Mouse (Mus musculus): ENCODE measurements around the gene Atp6v1c2.

Gene Atp6v1c2

DNA sequence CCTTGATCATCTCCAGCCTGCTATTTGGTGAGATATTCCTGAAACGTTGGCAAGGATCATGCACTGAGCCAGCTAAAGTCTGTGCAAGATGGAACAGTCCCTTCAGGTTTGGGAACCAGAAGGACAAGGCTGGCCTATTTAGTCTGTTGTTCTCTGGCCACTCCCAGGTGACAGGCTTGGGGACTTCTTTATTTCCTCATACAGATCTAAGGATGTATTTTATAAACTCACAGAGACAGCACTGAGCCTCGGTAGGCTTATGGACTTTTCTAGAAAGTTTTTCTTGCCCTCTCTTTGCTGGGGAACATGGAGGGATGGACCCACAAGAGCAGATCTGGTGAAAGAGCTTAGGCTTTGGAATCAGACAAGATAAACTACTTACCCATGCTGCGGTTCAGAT is at the start of gene Atp6v1c2:
TSS of gene Atp6v1c2 (minus strand) at position 101 of the 400 bp plus-strand sequence.
- no peak for DNase-seq (ENCODE audit: extremely low read depth, insufficient read length, low spot score)

GRCm38 (mm10) chr12:17376521-17376920 is 47.4 kb upstream of the Atp6v1c2 start:
- DNase-seq (ENCODE audit: extremely low read depth, insufficient read length, low spot score): peak; percentile 26

DNA sequence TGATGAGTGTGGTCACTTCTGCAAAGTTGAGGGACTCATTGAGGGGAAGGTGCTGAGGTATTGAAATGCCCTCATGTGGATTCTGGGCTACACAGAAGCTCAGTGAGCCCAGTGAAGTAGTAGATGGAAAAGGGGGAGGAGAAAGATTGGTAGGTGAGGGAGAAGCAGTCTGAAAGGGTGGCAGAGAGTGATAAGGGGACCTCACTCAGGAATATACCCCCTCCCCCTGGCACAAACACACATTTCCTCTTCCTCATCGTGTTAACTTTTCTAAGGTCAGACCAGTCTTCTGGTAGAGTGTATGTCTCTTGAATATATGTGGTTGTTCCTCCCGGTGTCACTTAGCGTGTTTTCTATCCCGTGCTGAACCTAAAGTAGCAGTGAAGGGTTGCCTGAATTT is 46.1 kb upstream of the Atp6v1c2 start:
- DNase-seq (ENCODE audit: extremely low read depth, insufficient read length, low spot score): no peak

GRCm38 (mm10) chr12:17373470-17373975 is 44.4 kb upstream of the Atp6v1c2 start:
- no peak for DNase-seq (ENCODE audit: extremely low read depth, insufficient read length, low spot score)

DNA sequence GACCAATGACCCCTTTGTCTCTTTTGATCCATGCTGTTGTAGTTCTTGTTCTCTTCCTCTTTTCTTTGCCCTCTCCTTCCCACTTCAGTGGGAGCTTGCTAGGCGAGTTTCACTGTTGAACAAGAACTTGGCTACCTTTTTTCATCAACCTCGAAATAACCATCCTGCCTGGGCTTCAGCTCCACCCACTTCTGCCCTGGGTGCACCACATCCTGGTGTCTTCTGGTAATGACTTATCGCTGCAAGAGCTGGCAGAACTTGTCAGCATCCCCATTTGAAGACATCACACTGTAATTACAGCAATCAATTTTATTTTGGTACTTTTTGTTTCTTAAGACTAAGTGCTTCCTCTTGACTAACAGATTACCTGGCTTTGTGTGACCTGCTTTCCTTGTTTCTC is 43.5 kb upstream of the Atp6v1c2 start:
- no peak for DNase-seq (ENCODE audit: extremely low read depth, insufficient read length, low spot score)

GRCm38 (mm10) chr12:17371589-17372235 is 42.6 kb upstream of the Atp6v1c2 start:
- no peak for DNase-seq (ENCODE audit: extremely low read depth, insufficient read length, low spot score)

GRCm38 (mm10) chr12:17369551-17370325 is 40.6 kb upstream of the Atp6v1c2 start:
- DNase-seq (ENCODE audit: extremely low read depth, insufficient read length, low spot score): no peak

GRCm38 (mm10) chr12:17369111-17369510 is 40.0 kb upstream of the Atp6v1c2 start:
- DNase-seq (ENCODE audit: extremely low read depth, insufficient read length, low spot score): no peak

DNA sequence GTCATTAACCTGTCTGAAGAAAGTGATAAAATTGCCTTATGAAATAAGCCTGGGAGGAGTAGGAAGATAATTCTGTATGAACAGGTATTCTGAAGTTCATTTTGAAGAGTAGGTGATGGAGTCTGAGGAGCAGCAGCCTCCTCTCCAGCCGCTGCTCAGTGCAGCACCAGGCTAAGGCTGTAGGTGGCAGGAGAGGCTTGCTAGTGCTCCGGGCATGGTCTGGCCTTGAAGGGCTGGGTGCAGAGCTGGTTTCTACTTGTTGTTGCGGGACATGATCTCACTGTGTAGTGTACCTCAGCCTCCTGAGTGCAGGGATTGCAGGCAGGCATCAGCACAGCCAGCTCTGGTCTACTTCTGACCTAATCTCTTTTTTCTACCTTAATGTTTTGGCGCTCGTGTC is 37.8 kb upstream of the Atp6v1c2 start:
- DNase-seq (ENCODE audit: extremely low read depth, insufficient read length, low spot score): peak; percentile 22

DNA sequence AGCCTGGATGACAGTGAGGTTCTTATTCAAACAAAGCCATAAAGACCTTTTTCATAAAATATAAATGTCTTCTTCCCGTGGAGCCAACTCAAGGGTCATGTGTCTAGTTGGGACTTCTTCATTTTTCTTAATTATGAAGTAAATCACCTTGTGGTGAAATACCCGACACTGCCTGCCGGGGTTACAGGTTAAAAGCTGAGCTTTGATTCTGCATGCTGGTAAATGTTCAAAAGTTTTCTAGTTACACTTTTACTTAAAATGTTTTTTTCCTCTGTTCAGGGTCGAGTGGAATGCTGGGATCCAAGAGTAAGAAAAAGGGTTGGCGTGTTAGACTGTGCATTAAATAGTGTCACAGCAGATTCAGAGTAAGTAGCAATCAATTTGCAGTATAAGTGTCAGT is 33.2 kb upstream of the Atp6v1c2 start:
- no peak for DNase-seq (ENCODE audit: extremely low read depth, insufficient read length, low spot score)

- DNase-seq (ENCODE audit: extremely low read depth, insufficient read length, low spot score): no peak
Measured at GRCm38 (mm10) chr12:17360650-17361049, 31.5 kb upstream of the Atp6v1c2 start.

- DNase-seq (ENCODE audit: extremely low read depth, insufficient read length, low spot score): no peak
Measured at GRCm38 (mm10) chr12:17360104-17360503, 30.9 kb upstream of the Atp6v1c2 start.

DNA sequence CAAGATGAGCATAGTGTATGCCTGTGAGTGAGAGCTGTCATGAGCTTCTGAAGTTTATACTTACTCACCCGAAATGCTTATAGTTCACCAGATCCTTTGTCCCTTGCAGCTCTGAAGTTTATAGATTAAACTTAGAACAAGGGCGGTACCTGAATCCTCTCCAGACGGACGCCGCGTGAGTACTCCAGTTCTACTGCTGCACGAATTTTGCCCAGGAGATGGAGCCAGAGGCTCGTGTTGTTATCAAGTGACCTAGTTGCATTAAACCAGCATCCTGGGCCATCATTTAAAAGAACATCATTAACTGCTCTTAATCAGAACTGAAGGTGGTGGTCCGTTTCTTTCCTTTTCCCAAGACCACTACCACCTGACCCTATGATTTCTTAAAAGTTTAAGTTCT is 29.8 kb upstream of the Atp6v1c2 start:
- no peak for DNase-seq (ENCODE audit: extremely low read depth, insufficient read length, low spot score)

GRCm38 (mm10) chr12:17357795-17358194 is 28.6 kb upstream of the Atp6v1c2 start:
- DNase-seq (ENCODE audit: extremely low read depth, insufficient read length, low spot score): no peak

GRCm38 (mm10) chr12:17356853-17357252 is 27.7 kb upstream of the Atp6v1c2 start:
- no peak for DNase-seq (ENCODE audit: extremely low read depth, insufficient read length, low spot score)

- DNase-seq (ENCODE audit: extremely low read depth, insufficient read length, low spot score): peak; percentile 19
Measured at GRCm38 (mm10) chr12:17350106-17350505, 20.9 kb upstream of the Atp6v1c2 start.

GRCm38 (mm10) chr12:17348048-17349036 is 19.2 kb upstream of the Atp6v1c2 start, which contains the start of gene Nol10:
Gene Nol10, plus strand, starts transcription at chr12:17348458.
- DNase-seq (ENCODE audit: extremely low read depth, insufficient read length, low spot score): peak; percentile 81

DNA sequence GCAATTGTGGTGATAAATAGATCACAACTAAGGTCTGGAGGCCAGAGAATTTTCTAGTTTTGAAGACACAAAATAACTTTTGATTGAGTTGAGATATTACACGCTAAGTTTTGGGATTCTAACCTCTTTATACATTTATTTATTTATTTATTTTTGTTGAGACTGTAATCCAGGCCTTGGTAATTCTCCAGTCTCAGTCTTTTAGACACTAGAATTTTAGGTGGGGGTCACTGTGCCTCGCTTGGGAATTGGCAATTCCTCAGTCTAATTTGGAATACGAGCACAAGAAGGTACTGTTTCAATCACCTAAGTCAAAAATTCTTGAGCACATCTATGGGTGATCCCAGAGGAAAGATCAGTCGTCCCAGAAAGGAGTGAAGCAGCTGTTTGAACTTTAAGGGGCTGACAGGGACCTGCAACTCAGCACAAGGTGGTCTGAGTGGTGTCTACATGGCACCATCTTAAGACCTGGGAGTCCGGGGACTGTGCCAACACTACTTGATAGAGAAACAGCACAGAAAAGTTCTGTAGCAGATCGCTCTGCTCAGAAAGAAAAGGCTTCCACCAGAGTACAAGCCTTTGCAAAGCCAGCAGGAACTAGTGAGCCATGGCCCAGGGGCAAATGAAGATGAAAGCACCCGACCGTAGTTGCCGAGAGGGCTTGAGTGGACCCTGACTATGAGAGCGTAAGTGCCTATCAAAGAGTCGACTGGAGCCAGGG is 18.3 kb upstream of the Atp6v1c2 start:
- DNase-seq (ENCODE audit: extremely low read depth, insufficient read length, low spot score): no peak

DNA sequence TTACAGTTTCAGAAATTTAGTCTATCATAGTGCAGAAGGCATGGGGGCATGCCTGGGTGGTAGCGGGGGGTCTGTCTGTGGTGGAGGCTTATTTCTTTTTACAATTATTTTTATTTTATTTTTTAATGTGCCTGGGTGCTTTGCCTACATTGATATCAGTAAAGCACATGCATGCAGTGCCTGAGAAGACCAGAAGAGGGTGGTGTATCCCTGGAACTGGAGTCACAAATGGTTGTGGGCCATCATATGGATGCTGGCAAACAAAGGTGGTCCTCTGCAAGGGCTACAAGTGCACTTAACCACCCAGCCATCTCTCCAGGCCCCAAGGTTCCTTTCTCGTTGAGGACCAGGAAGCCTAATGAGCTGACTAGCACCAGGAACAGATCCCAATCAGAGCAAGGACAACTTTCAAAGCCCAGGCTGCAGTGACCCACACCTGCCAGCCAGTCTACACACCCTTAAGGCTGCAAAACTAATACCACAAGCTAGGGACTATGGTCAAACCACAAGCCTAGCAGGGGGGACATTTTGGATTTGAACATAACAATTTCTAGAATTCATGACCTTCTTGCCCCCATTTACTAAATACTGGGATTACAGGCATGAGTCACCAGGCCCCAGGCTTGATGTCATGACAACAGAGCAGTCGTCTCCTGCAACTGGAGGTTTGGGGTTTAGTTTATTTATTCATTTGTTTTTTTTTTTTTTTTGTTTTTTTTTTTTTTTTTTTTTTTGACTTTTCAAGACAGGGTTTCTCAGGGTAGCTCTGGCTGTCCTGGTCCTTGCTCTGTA is 10.2 kb upstream of the Atp6v1c2 start:
- no peak for DNase-seq (ENCODE audit: extremely low read depth, insufficient read length, low spot score)
